Mouse (Mus musculus) midbrain, embryonic 10.5 days (tissue): Measurements from ENCODE around the gene Ankk1. TPM values are rescaled to one million over a fixed set of nuclear protein-coding genes. Genes with fewer than 3 reads are reported as not detected.

ENCODE experiments used
- DNase-seq: peaks from one replicate; pipeline ENCODE4 v3.0.0-alpha.2; 2017; ENCODE audit warnings: low spot score
- H3K27ac ChIP-seq: fragments of 300-500 bp; sonication (generic); replicated peaks from 2 replicates; pipeline ENCODE4 v1.5.1; 2016; ENCODE audit warnings: mild to moderate bottlenecking
- H3K27me3 ChIP-seq: fragments of 300-500 bp; sonication (generic); 2 replicates; pipeline ENCODE4 v1.6.1; 2016; ENCODE audit warnings: low read depth, mild to moderate bottlenecking; ENCODE audit not compliant: poor library complexity, severe bottlenecking
- H3K36me3 ChIP-seq: fragments of 300-500 bp; sonication (generic); 2 replicates; pipeline ENCODE4 v1.6.1; 2016; ENCODE audit warnings: mild to moderate bottlenecking, moderate library complexity
- H3K4me1 ChIP-seq: fragments of 300-500 bp; sonication (generic); 2 replicates; pipeline ENCODE4 v1.6.1; 2016
- H3K4me3 ChIP-seq: fragments of 300-500 bp; sonication (generic); 2 replicates; pipeline ENCODE4 v1.5.1; 2016; ENCODE audit warnings: mild to moderate bottlenecking, moderate library complexity
- H3K9me3 ChIP-seq: fragments of 300-500 bp; sonication (generic); replicated peaks from 2 replicates; pipeline ENCODE4 v1.6.1; 2016; ENCODE audit warnings: mild to moderate bottlenecking
- WGBS: fragments of 180-500 bp; shearing (Covaris S2); methylation state at CpG from one replicate; pipeline ENCODE4 v1.1.7; 2016; 5-methylcytosine and 5-hydroxymethylcytosine counted together
- polyA plus RNA-seq: library from polyadenylated mRNA; unstranded; fragments of >200 nt; fragmentation: Nextera tagmentation; extraction: Ambion mirVana; gene quantifications from 2 replicates; pipeline ENCODE4 v1.2.1, GENCODE M21; 2016

Gene Ankk1
- polyA plus RNA-seq, 1 experiment from 2014 or later: not detected

DNA sequence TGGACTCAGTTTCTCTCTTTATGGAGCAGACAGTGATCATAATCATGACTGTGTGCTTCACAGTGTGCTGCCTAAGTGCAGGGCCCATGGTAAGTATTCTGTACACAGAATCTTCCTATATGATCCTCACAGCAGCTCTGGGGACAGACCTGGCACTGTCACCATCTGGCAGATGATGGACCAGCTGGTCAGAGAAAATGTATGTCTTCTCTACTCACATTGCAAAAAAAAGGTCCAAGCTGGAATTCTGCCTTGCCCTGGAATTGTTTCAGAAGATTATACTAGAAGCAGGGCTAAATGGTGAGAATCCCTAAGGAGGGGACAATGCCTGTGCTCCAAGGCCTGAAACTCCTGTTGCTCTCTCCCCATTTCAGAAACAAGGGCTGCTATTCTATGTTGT, 30.8 kb downstream of the Ankk1 start:
- Histone ChIP-seq H3K4me1 (no peaks in the 10 kb centered on the region), H3K36me3 (no peaks in the 10 kb centered on the region), H3K4me3 (no peak overlapping the region), H3K9me3 (no peaks in the 10 kb centered on the region), H3K27ac (no peak overlapping the region), H3K27me3 (no peaks in the 10 kb centered on the region)
- no peak for DNase-seq

GRCm38 (mm10) chr9:49392242-49392641, 34.6 kb downstream of the Ankk1 start:
- H3K27ac ChIP-seq: no peak overlapping the region
- no peak overlapping the region for H3K4me3 ChIP-seq
- no peaks in the 10 kb centered on the region for H3K9me3 ChIP-seq
- WGBS: 78% methylated on average over 2 of the region's 2 CpGs
- DNase-seq: no peak
- H3K36me3 ChIP-seq: no peaks in the 10 kb centered on the region
- H3K4me1 ChIP-seq: no peaks in the 10 kb centered on the region
- H3K27me3 ChIP-seq: no peaks in the 10 kb centered on the region

- WGBS: 41% methylated on average over 11 of the region's 11 CpGs
- no peaks in the 10 kb centered on the region for H3K9me3 ChIP-seq
- H3K27ac ChIP-seq: 0 out of 2 replicates have a peak overlapping the region, but pooled peaks have one; percentile 13
- H3K4me3 ChIP-seq: no peak overlapping the region
- no peak for DNase-seq
- H3K36me3 ChIP-seq: no peaks in the 10 kb centered on the region
- H3K4me1 ChIP-seq: peaks cover 19% of the 10 kb centered on the region
- no peaks in the 10 kb centered on the region for H3K27me3 ChIP-seq
Observed at GRCm38 (mm10) chr9:49386119-49386518, 40.7 kb downstream of the Ankk1 start.

DNA sequence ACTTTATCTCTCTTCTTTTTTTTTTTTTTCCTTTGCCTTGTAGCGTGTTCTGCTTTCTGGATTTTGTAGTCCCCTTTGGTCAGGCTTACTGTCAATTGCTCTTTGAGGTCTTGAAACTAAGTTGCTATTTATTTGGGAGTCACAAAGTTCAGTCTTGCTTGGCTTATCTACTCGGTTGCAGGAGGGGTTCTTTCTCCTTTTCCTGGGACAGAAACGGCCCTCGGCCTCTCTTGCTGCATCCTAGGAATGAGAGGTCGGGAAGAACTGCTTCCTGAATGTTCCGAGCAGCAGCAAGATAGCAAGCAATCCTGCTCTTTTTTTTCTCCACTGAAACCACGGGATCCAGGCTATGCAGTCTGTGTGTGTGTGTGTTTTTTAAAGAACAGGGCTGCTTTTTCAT, 41.5 kb downstream of the Ankk1 start:
- Histone ChIP-seq H3K27me3 (no peaks in the 10 kb centered on the region), H3K27ac (no peak overlapping the region), H3K9me3 (no peaks in the 10 kb centered on the region), H3K4me3 (no peak overlapping the region), H3K4me1 (peaks cover 19% of the 10 kb centered on the region), H3K36me3 (no peaks in the 10 kb centered on the region)
- no peak for DNase-seq
- 55% methylated on average over 7 of the region's 7 CpGs for WGBS

- Histone ChIP-seq H3K27me3 (no peaks in the 10 kb centered on the region), H3K4me3 (no peak overlapping the region), H3K9me3 (no peaks in the 10 kb centered on the region), H3K4me1 (peaks cover 19% of the 10 kb centered on the region), H3K27ac (no peak overlapping the region), H3K36me3 (no peaks in the 10 kb centered on the region)
- no peak for DNase-seq
- WGBS: 93% methylated on average over 6 of the region's 6 CpGs
Observed at GRCm38 (mm10) chr9:49384855-49385254, 42.0 kb downstream of the Ankk1 start.

DNA sequence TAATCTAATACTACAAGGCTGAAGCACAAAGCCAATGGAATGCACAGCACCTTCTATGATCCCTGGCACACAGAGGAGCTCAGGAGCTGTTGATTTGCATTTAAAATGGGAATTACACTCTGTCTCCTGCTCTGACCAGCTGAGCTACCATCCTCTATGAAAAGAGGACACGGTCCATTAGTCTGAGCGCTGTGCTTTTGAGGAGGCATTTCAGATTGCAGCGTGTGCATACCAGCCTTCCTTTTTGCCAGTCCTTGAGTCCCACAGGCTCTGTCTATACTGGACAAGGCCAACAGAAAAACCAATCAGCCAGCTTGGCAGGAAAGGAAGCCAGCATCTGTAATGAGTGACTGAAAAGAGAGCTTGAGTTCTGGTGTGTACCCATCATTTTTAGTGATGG, 42.8 kb downstream of the Ankk1 start:
- DNase-seq: peak; percentile 13
- H3K4me3 ChIP-seq: no peak overlapping the region
- H3K27me3 ChIP-seq: no peaks in the 10 kb centered on the region
- no peaks in the 10 kb centered on the region for H3K9me3 ChIP-seq
- WGBS: 35% methylated on average over 3 of the region's 3 CpGs
- peaks cover 19% of the 10 kb centered on the region for H3K4me1 ChIP-seq
- no peak overlapping the region for H3K27ac ChIP-seq
- H3K36me3 ChIP-seq: no peaks in the 10 kb centered on the region

GRCm38 (mm10) chr9:49379962-49380361, 46.9 kb downstream of the Ankk1 start:
- no peak overlapping the region for H3K4me3 ChIP-seq
- H3K27me3 ChIP-seq: no peaks in the 10 kb centered on the region
- no peaks in the 10 kb centered on the region for H3K36me3 ChIP-seq
- no peak for DNase-seq
- H3K4me1 ChIP-seq: peaks cover 9% of the 10 kb centered on the region
- no peak overlapping the region for H3K27ac ChIP-seq
- WGBS: 91% methylated on average over 4 of the region's 4 CpGs
- no peaks in the 10 kb centered on the region for H3K9me3 ChIP-seq

- WGBS: 90% methylated on average over 2 of the region's 2 CpGs
- Histone ChIP-seq H3K4me3 (no peak overlapping the region), H3K4me1 (no peaks in the 10 kb centered on the region), H3K27ac (no peak overlapping the region), H3K27me3 (no peaks in the 10 kb centered on the region), H3K36me3 (no peaks in the 10 kb centered on the region), H3K9me3 (no peaks in the 10 kb centered on the region)
- DNase-seq: no peak
Observed at GRCm38 (mm10) chr9:49373946-49374345, 52.9 kb downstream of the Ankk1 start.

DNA sequence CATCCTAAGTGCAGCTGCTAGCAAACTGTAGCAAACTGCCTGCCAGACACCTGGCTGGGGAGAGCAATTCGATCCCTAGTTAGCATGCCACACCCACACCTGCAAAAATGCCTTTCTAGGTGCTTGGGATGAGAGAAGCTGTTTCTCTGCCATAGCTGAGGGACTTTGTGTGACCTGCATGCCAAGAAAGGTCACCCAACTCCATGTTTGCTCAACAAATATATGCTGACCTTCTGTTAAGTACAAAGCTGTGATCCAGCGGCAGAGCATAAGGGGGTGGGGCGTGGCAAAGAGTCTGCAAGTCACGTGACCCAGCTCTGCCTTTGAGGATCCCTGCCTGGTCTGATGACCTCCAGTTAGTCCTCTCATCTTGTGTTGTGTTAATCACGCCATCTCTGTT, 61.1 kb downstream of the Ankk1 start:
- WGBS: 29% methylated on average over 5 of the region's 5 CpGs
- Histone ChIP-seq H3K27ac (no peak overlapping the region), H3K4me3 (no peak overlapping the region), H3K9me3 (no peaks in the 10 kb centered on the region), H3K4me1 (peaks cover 14% of the 10 kb centered on the region), H3K27me3 (no peaks in the 10 kb centered on the region), H3K36me3 (no peaks in the 10 kb centered on the region)
- DNase-seq: peak; percentile 20

Other genes starting within 250 kb of the Ankk1 start
- not detected in 2 replicates for gene Gm4894, start 176.5 kb downstream of the Ankk1 start, polyA plus RNA-seq
- 0.48 and 0.65 TPM in 2 replicates for gene Drd2, start 86.4 kb downstream of the Ankk1 start, polyA plus RNA-seq
- 2.1 and 2.5 TPM in 2 replicates for gene Ttc12, start 59.2 kb upstream of the Ankk1 start, polyA plus RNA-seq